Mouse (Mus musculus) urinary bladder, postnatal 4 days (tissue): Measurements from ENCODE around the gene Arid3b.
A peak's percentile ranks its signal among the peaks of the same experiment; 100 is the strongest.

ENCODE experiments used
- DNase-seq, 2 experiments: peaks; one replicate each; pipeline ENCODE4 v3.0.0; 2021 to 2022; ENCODE audit warnings: low spot score in 2 of 2

Gene Arid3b

DNA sequence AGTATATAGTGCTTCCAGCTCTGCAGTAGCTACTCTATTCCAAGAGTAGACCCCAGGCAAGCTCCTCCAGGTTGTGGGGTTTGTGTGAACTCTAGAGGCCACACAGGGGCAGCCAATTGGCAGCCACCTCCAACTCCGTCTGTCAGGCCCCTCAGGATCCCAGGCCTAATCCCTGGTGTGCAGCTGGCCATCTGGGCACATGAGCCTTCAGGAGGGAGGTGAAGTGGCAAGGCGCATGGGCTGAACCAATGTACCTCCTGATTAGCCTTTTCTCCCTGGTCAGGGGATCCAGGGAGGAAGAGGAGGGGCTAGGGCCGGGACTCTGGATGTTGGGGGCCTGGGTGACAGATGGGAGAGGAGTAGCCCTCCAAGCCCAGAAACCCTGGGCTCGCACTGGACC is 60.9 kb downstream of the Arid3b start:
- DNase-seq: no peak

DNA sequence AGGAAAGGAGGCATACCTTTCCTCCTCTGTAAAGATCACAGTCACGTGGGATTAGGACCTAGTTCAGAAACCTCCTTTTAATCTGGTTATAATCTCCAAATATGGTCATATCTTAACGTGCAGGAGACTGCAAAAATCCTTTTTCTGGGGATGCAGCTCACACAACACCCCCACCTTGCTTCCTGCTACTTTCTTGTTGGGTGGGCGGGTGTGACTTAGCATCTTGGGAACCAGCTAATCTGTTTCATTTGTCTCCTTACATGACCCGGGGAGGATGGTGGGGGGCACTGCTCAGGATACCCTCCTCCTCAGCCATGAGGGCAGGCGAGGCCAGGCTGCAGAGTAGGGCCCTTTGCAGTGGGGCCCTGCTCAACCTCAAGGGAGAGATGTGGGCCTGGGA is 61.6 kb downstream of the Arid3b start:
- no peak for DNase-seq

DNA sequence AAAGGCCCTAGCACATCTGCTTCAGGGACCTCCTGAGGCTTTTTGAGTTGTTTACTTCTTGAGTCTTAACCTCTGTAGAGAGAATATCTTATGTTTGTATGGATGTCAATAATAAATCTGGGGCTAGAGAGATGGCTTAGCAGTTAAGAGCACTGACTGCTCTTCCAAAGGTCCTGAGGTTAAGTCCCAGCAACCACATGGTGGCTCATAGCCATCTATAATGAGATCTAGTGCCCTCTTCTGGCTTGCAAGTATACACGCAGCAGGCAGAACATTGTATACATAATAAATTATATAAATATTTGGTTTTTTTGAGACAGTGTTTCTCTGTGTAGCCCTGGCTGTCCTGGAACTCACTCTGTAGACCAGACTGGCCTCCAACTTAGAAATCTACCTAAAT is 62.4 kb downstream of the Arid3b start:
- no peak for DNase-seq

DNA sequence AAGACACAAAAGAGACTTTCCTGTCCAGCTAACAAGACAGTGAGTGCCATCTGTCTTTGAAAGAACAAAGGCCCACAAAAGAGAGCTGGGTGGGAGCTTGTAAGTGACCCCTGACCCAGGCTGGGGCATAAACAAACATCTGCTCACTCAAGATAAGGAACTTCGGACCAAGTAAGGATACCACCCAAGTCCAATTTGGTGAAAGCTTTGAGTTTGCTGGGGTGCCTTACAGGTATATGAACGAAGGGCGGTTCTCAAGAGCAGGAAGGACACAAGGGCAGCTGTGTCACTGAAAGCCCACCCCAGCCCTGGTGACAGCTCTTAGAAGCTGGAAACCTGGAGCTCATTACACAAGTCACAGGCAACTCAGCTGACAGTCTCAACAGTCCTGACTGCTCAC is 62.8 kb downstream of the Arid3b start:
- DNase-seq: no peak

DNA sequence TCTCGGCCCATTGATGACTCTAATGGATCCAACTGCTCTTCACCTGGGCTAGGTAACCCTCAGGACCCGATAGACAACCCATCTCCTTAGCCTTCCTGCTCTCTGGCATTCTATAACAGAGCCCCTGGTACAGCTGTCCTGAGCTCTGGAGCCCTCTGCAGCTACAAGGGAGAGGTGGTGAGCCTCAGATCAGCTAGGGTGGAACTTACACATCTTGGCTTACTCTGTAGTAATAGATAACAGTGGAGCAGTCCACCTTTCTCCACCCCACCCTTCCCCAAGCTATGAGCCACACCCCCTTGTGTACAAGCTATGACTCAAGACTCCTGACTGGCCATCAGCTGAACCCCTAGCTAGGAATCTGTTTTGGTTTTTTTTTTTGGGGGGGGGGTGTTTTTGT is 65.8 kb downstream of the Arid3b start:
- no peak for DNase-seq

DNA sequence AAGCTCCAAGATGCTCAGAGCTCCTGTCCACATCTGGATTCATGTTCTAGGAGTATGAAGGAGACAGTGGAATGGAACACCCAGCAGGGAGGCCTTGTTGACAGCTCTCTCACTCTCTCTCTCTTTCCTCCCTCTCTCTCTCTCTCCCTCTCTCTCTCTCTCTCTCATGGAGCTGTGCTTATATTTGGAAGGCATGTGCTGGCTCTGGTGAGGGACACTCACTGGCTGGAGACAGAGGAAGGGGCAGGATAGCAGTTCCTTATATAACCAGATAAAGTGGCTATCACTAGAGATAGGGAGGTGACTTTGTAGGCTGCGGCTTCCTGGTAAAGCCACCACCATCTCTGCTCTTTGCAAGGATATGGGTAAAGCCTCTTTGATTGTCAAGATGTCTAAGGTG is 66.4 kb downstream of the Arid3b start:
- DNase-seq: no peak

DNA sequence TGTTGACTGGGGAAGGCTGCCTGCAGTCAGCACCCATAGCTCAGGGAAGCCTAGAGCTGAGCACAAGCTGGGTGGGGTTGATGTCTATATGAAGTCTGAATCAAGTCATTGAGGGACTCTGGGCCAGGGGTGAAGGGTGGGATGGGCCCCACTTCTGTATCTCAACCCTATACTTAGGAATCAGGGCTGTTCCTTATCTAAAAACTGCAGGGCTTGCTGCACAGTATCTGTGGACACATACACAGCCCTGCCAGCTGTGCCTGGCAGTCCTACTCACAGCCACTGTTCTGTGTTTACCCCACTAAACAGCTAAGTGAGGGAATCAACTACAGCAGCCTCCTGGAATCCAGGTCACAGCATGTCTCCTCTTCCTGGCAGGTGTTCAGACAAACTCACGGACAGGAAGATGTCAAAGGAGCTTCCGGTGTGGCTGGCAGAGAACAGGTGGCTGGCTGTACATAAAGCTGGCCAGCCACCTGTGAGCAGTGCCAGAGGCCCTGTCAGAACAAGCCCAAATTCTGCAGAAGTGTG is 67.0 kb downstream of the Arid3b start:
- no peak for DNase-seq

DNA sequence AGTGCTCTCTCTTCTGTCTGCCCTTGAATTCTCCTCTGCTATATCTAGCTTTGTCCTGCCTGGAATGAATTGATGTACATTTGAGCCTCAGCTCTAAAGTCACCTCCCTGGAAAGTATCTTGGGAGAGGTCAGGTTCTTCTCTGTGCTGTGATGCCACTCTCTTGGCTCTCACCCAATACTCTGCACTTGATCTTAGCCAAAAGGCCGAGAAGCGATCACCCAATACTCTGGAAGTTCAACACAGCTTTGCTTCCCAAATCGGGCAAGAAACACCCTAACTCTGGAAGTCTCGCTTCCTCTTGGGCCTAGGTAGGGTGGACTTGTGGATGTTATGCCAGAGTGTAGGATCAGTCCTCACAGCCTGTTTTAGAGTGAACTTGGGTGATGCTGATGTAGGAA is 69.4 kb downstream of the Arid3b start:
- DNase-seq: no peak

DNA sequence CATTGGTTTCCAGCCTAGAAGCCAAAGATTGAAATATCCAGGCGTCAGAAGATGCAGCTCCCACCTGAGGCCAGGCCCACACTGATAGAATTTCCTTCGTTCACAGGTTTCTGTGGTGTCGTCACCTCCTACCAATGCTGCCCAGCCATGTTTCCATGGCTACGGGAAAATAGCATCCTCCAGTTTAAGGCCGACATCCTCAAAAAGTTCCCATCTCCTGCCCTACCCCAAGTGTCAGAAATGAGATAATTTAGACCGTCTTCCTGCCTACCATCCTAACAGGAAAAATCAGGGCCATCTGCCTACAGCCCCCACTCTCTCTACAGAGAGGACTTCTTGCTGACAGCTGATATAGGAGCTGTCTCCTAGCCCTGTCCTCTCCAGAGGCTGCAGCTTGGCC is 70.2 kb downstream of the Arid3b start:
- DNase-seq: no peak

DNA sequence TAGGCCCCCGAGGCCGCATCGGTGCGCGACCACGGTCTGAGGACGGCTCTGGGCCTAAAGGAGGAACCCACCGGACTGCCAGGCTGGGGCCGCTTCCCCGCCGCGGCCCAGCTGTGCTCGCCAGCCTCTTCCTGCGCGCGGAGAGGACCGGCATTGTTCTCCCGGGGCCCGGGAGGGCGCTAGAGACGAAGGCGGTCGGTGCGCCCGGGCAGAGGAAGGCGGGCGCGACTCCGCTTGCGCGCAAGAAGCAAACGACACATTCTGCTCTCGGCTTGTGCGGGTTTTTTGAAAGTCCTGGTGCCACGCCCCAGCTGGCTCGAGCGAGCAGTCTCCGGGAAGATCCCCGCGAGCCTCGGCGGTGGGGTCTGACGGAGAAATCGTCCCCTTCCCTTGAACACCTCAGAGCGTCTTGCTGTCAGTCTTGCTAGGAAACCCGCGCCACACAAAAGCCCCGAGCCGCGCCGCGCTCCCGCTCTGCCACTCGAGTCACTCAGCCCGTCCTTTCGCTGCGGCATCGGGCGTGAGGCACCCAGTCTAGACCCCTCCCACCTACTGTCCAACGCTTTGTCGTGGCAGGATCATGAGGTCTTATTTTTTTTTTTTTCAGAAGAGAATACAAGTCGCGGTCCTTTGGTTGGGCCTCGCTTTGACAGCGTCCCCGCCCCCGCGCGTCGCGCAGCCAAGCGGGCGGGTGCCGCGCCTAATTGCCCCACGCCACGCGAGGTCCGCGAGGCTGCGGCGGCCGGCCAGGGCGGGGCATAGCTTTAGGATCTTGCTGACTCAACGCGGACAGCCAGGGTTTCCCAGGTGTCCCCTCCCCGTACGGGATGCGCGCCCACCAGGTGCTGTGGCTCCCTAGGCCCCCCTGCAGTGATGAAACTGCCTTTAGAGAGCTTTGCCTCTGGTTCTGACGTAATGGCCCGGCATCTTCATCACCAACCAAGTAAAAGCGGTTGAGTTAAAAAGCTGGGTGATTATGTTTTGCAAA is 70.9 kb downstream of the Arid3b start, which contains the start of gene Clk3:
TSS of gene Clk3 (minus strand) at position 497 of the 988 bp plus-strand sequence.
- DNase-seq: peak; percentile 55 to 69

DNA sequence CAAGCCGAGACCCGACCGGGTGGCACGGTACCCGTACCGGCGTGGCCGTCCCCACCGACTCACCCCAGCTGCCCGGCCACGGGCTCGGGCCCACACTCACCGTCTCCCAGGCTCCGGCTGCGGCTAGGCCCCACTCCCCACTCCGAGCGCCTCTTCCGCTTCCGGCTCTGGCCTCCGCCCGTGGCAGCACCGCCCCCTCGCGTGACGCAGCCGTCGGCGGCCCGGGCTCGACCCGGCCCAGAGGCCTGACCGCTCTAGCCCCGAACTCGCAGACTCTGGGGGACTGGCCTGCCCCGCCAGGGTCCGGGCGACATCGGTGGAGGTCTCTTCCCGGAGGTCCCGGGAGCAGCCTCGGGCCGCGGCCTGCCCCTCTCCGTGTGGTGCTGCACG is 71.6 kb downstream of the Arid3b start:
- DNase-seq: peak; percentile 94 to 95

DNA sequence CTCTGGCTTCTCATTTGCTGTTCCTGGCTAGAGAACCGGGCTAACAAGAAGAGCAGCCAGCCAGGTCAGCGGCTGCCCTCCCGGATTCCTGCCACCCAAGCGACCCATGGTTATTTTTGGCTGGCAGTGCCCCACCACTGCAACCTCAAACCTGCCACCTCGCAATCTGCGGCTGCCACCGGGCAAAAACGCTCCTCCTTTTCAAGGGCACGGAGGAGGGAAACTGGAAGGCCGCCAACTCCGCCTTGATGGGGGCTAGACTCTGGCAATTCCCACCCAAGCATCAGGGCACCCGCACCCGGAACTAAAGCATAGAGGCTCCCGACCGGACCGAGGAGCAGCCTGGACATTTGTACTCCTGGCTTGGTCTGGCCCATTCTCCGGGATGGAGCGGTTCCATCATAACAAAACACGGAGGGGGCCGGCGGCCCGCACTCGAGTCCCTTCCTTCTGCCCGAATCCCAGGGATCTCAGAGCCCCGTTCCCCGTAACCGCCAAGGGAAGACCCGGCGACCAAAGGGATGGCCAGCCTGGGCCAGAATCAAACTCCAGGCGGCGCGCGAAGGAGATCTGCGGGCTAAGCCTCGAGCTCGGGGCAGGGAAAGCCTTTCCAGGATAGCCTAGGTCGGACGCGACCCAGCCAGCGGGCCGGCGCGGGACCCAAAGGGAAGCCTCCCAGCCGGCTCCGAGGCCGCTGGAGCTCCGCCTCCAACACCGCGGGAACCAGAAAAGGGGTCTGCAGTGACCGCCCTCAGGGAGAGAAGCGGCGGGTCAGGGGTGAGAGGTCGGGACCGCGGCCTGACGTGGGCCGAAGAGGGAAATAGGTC is 72.2 kb downstream of the Arid3b start:
- peak; percentile 67 to 85 for DNase-seq

DNA sequence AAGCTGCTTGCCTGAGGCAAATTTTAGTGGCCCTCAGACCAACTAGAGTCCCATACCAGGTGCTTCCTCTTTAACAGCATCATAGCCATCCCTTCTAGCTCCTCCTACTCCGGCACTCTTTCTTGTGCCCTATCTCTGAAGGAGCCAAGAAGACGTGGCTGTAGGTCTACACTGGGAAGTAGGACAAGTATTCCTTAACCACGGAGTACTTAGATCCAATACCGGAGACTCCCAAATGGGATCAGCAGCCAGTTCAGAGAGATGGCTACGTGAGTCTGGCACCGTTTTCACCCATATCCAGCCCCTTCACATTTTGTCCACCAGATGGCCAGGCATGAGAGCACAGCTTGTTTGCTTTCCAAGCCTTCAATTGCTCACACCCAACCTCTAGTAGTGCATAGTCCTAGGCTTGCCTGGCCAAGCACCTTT is 74.0 kb downstream of the Arid3b start:
- peak in 1 of 2 experiments; percentile 48 for DNase-seq

DNA sequence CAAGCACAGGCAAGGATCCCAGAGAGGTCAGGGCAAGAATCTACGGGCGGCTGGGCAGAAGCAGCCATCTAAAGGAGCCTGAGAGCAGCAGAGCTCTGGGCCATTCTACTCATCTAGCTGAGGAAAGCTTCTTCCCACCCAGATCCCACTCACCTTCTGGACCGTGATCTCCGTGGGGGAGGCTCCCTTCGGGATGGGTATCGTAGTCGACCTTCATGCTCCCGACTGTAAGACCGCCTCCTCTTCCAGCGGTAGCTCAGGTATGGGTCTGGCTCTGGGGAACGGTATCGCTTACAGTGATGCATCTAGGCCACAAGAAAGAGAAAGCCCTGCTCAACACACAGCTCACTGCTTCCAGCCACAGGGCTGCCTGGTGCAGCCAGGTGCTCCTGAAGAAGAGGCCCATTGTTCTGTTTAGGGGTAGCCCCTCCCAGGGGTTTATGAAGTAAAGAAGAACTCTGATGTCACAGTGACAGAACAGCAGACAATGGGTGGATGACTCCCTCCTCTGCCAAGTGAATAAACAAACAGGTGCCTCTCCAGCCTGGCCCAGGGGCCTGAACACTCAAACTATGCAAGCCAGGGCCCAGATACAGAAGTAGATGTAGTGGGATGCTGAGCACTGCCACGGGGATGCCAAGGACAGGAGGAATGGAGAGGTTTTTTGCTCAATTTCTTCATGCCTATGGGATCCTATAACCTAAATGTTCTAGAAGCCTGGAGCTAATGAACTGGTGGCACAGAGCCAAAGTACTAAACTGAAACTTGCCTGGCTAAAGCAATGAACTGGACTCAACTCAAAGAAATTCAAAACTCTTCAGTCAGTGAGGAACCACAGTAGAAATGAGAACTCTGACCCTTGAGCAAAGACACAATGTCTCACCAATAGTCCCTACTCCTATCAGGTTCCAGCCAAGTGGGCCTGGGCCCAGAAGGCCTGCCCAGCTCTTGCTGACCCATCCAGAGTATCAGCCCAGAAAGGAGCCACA is 74.7 kb downstream of the Arid3b start:
- no peak for DNase-seq

DNA sequence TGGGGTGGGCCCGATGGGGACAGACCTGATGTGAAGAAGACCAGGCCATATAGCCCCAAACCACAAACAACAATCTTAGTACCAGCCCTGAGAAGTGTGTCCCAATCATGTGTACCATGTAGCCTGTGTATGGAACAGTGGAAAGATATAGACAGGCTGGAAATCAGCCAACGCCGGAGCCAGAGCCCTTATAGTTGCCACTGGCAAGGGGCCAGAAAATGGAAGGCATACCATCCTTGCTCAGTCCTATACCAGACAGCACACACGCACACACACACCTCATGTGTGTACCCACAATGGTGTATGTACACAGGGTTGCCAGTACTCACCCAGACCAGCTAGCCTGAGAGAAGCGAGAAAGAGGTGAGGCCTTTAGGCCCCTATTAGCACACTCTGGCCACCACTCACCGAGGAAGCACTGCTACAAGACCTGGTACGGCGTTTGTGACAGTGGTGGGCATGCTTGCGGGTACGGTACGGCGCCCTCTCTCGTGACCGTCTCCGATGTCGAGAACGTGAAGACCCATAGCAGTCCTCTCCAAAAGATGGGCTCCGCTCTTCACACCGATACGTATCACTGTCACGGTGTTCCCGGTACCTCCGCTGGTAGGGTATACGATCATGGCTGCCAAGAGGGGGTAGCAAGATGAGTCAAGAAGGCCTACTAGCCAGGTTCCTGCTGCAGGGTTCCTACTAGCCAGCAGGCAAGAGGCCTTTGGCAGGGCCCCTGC is 76.0 kb downstream of the Arid3b start:
- DNase-seq: no peak

DNA sequence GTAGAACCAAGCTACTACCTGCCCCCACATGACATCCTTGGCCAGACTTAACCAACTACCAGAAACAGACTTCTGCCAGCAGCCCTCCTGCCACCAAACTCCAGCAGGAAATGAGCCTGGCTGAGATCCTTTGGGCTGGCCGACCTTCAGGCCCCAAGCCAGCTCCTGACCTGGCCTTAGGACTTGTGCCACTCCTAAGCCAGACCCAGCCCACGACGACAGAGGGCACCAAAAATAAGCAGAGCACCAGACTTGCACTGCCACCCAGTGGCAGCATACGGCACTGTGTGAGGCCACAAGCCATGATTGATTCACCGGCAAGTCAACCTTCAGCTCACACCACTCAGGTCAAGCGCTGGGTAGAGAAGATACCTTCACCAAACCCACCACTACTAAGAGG is 77.3 kb downstream of the Arid3b start:
- peak in 1 of 2 experiments; percentile 51 for DNase-seq

DNA sequence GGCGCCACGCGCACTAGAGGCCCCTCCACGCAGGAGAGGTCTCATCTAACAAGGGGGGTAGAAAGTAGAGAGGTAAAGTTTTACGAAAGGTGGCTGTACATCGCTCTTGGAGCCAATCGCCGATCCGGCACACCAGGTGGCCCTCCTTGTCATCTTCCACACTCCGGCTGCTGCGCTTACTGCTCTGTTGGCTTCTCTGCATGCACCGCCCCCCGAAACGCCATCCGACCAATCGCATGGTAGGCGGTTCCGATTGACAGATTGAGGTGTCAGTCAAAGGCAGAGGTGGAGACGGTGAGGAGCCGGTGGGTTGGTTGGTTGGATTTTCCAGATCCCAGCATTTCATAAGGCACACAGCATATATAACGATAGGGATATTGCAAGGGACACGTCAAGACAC is 78.1 kb downstream of the Arid3b start:
- no peak for DNase-seq

DNA sequence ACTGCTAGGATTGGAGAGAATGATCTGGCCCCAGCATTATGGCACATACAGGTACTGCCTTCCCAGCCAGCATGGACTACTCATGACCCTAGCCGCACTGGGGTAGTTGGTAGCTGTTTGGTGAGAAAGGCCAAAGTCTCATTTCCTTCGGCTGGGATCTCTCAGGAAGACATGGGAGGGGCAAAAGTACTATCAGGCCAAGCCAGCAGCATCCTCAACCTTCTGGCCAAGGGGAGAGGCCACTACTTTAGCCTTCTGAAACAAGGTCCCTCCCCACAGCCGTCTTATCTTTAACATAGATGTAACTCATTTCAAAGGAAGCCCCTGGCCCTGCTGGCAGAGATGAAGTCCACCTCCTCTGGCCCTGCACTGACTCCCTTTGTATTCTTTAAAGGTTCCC is 79.0 kb downstream of the Arid3b start:
- DNase-seq: no peak

DNA sequence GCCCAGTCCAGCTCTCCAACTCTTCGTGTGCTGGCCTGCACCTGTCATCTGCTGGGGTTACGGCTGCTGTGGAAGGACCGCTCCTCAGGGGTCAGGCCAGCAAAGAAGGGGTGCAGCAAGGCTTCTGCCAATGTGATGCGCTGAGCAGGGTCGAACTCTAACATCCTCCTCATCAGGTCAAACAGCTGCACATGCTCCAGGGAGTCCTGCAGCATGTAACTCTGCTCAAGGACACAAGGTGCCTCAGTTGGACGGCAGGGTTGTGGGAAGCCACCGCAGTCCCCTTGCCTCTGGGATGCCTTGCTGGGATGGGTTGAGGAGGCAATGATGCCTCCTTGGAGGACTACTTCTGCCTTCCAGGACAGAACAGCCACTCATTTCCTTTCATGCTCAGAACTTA is 85.7 kb downstream of the Arid3b start:
- DNase-seq: no peak

DNA sequence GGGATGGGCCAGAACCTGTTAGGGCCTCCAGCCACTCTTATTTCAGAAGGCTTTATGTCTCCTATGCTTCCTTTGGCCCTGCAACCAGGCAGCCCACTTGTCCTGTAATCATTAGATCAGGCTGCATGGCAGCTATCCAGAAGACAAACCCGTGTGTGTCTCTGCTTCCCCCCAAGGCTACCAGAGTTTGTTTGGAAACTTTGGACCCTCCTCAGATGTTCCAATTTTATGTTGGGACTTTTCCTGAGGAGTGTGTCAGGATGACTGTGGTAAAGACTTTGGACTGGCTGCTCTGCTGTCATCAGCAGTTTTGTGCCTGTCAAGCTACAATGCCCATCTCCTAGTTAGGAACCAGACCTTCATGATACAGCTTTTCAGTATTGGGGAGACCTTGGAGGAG is 87.8 kb downstream of the Arid3b start:
- no peak for DNase-seq
